Mouse (Mus musculus): ENCODE measurements at regions not wholly inside any gene's neighbourhood (a gene's known extent, or its start where the extent isn't known, plus 50 kb on each side); places are given as distances from the start of the nearest gene placed in this dataset.

- TF ChIP-seq EP300 (IDR thresholded peaks at IDR 0.05; ENCODE audit: insufficient read depth, low read depth, low read length) (no peak), CTCF (IDR thresholded peaks at IDR 0.05; ENCODE audit: low read depth, low read length) (no peak), POLR2A (IDR thresholded peaks at IDR 0.05; ENCODE audit: insufficient read depth, low read length) (no peak)
These were observed 51.0 kb upstream of the Tmem189 start for GRCm38 (mm10) chr2:167740516-167741189.
